Mouse (Mus musculus) layer of hippocampus, adult 9-10 months (tissue): ENCODE data around the gene Olfml2a.

Source experiments
- DNase-seq: peaks from one replicate; pipeline ENCODE4 v3.0.0; 2022; ENCODE audit warnings: low spot score

Gene Olfml2a

DNA sequence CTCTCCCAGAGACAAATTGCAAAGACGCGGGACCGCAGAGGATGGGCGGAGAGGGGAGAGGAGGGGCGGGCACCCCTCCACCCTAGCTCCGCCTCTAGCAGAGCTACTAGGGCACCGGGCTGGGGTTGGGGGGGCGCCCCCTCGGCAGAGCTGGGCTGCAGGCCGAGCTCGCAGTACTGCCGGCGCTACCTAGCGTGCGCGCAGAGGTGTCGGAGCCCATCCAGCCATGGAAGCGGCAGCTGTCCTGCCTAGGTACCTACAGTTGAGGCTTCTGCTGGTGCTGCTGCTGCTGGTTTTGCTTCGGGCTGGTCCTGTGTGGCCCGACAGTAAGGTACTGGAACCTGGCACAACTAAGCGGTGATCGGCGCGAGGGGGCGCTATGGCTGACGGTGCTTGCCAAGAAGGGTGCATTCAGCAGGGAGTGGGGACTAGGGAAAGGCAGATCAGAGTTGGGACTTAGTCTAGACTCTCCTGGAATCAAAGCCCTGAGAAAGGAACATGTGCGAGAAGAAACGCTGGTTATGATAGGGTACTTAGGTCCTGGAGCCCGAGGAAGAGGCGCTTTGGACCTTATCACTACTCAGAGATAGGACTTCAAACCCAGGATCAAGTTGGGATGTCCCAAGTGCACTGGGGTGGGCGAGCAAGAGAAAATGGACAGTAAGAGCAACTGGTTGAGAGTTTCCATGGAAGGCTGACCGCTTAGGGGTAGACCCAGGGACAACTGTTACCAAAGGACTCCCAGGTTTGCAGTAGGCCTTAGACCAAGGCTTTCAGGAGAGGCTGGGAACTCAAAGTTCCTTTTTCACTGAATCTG, at the start of gene Olfml2a:
Gene Olfml2a (plus strand): TSS at position 128 of the 817 bp plus-strand sequence.
- DNase-seq, result no peak

DNA sequence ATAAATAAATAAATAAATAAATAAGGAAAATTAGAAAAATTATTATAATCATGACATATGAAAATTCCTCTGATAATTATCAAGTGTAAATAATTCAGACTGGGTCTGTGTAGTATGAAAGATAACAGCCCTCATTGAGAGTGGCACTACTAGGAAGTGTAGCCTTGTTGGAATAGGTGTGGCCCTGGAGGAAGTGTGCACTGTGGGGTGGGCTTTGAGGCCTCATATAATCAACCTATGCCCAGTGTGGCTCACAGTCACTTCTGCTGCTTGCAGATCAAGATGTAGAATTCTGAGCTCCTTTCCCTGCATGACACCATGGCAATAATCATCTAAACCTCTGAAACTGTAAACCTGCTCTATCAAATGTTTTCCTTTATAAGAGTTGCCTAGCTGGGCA, 28.9 kb upstream of the Olfml2a start:
- no peak for DNase-seq

DNA sequence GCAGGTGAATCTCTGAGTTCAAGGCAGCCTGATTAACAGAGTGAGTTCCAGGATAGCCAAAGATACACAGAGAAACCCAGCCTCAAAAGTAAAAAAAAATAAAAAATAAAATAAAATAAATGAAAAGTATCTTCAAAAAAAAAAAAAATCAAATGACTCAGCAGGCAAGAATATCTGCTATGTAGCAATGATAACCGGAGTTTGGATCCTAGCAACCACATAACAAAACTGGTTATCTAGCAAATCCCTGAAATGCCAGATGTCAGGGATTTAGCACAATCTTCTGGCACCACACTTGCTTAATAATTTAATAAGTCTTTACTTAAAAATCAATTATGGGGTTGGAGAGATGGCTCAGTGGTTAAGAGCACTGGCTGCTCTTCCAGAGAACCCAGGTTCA, 27.5 kb upstream of the Olfml2a start:
- no peak for DNase-seq

DNA sequence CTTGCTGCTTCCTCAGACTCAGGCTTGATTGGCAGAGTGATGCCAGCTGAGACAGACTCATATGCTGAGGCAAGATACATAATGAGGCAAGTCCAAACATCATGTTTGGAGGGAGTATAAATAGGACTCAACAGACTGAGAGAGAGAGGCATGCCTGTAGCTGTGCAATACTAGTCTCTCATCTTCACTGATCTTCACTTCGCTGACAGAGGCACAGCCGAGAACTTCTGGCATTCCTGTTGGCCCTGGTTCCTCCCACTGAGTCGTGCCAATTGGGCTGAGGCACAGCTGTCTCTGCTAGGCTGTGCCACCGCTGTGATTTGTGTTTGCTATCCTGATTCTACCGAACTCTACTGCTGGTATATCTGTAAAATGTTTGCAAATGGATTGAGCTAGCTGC, 25.7 kb upstream of the Olfml2a start:
- no peak for DNase-seq

DNA sequence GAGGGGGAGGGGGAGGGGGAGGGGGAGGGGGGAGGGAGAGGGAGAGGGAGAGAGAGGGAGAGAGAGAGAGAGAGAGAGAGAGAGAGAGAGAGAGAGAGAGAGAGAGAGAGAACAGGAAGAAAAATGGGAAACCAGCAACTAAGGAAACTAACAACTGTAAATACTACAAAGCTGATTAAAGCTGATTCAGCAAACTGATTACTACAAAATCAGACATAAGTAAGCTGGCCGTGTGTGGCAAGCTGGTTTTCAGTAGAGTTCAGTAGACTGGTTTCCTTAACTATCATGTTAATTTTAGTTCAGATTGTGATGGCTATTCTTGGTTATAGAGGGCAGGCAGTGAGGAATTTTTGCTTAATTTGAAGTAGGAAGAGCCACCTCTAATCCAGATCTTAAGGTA, 23.2 kb upstream of the Olfml2a start:
- no peak for DNase-seq

DNA sequence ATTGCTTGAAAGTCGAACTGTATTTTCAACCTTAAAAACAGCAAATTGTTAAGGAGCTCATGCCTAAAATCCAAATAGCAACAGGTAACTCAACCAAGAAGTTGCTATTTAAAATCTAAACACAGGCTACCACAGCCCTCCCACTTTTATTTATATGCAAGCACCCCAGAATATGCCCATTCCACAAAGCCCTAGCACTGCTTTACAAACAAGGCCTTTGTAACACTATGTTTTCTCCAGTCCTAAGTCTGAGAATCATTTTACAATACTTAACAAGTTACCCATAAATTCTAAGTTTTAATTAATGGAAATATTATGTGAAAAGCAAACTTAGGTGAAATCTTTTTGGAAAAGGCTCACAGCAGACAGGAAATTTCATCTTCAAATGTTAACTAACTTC, 17.3 kb upstream of the Olfml2a start:
- no peak for DNase-seq

DNA sequence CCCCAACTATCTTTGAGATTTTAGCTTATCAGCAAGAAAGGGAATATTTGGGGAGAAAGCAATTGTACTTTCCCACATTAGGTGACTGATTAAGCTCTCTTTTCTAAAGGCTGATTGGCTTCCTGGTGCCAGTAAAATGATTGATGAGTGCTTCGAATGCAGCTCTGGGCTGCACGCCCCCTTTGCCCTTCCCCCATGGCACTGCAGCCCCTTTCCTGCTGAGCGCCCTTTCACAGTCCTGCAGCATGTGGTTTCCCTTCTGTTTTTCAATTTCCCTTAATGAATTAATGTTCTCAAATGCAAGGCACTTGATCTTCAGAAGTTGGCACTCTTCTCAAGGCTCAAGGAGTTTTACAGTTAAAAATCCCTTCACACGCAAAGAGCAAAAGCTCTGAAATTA, 16.8 kb upstream of the Olfml2a start:
- no peak for DNase-seq

DNA sequence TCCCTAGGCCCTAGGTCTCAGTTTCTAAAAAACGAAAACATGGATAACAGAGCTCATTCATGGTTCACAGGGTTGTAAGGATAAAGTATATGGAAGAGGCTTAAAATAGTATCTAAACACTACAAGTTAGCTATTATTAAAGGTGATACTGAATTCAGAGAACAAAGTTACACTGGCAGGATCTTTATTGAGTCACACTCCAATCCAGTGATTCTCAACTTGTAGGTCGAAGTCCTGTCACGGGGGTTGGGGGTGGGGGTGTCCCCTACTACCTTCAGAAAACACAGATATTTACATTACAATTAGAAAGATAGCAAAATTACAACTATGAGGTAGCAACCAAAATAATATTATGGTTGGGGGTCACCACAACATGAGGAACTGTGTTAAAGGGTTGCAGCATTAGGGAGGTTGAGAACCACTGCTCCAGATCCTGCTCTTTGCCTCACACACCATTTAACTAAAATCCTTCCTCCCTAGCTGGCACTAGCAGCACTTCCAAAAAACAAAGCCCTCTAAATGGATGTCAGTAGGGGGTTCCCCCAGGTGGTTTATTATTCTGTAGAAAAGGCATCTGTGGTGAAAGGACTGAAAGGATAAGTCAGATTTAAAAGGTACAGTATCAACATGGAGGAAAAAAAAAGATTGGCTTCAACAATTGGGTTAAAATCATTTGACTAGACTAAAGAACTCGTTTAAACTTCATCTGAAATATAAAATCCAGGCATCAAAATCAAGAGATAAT, 14.7 kb upstream of the Olfml2a start:
- no peak for DNase-seq

DNA sequence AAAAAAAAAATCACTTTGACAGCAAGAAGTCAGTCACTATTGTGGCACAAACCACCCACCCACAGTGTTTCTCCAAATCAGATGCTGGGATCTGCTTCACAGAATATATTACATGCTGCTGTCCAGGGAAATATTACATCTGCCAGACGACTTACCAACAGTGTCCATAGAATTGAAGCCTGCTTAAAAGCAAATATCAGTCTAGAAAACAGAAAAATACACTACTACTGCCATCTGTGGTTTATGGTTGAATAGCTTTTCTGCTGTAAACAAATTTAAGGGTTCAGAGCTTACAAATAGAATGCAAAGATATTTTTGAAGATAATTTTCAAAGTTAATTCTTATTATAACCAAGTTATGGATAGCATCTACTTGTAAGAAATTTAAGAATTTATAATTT, 10.4 kb upstream of the Olfml2a start:
- no peak for DNase-seq

DNA sequence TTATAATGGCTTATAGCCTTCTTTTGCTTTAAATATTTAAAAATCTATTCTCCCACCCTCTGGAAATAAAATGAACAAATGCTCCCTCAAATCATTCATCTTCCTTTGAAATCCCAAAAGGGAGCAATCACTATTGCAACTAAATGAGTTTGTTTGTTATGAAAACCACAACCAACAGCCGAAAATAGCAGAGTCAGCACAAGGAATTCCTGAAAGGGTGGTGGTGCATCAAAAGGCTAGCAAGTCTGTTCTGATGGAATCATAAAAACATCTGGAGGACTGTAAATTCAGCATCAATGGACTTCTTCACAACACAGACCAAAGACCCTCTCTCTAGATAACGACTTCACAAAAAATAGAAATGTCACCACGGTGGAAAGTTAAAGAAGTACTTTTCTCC, 8.3 kb upstream of the Olfml2a start:
- no peak for DNase-seq

DNA sequence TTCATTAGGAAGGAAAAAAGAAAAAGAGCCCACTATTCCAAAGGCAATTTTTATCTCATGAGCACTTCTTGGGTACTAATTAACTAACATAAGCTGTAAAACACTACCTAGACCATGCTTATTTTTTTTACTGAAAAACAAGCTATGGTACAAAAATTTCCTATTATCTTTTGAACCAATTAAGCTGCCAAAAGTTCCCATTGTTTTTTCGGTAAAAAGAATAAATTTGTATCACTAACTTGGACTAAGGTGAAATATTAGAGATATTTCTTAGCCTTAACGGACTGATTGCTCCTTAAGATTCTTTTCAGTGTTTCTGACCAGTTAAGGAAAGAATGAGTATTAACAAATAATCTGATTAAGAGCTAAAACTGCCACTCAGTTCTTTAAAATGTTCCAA, 7.9 kb upstream of the Olfml2a start:
- DNase-seq, result no peak

DNA sequence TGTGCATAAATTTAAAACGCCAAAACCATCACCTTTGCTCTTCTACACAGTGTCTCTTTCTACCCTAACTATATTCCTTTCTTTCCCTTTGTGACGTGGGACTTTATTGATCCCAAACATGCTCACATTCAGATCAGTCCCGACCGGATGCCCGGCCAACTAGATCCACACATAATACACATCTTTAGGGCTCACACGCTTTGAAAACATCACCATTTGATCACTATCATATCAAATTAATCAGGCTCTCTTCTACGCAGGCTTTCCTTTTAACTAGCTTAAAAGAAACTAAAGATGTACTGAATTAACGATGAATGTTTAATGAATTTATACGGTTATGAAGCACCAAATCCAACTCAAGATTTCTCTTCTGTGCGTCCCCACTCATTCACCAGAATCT, 7.2 kb upstream of the Olfml2a start:
- no peak for DNase-seq

DNA sequence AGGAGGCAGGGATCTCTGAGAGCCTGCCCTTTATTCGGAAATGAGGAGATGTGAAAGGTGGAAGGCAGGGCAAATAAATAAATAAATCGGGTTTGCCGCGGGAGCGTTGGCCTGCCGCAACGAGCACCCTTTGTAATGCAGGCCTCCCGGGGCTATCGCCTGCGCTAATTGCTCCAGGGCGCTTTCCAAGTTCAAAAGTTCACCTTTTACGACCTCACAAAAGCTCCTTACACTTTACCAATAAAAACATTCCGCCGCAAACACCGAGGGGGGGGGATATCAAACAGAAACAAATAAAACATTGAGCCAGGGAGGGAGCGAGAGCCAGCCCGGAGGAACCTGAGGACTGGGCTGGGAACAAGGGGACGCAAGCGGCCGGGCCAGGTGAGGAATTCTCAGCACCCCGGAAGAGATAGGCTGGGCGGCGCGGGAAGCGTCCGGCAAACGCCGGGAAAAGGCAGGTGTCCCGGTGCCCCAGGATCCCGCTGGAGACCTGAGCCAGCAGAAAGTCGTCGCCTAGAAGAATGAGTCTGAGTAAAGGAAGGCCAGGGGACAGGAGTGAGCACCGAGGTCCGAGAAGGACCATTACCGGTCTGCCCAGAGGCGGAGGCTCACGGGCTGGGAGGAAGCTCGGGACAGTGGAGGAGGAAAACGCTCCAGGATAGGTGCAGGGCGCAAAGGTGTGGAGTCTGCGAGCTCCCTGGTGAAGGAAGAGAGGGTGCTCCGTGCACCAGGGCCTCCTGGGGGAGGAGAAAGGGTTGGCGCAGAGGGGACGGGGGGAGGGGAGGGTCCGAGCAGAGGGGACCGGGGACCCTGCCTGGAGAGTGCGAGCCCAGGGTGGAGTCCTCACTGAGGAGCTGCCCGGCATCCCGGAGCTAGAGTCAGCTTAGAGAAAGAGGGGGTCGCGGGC, 6.4 kb upstream of the Olfml2a start:
- no peak for DNase-seq

DNA sequence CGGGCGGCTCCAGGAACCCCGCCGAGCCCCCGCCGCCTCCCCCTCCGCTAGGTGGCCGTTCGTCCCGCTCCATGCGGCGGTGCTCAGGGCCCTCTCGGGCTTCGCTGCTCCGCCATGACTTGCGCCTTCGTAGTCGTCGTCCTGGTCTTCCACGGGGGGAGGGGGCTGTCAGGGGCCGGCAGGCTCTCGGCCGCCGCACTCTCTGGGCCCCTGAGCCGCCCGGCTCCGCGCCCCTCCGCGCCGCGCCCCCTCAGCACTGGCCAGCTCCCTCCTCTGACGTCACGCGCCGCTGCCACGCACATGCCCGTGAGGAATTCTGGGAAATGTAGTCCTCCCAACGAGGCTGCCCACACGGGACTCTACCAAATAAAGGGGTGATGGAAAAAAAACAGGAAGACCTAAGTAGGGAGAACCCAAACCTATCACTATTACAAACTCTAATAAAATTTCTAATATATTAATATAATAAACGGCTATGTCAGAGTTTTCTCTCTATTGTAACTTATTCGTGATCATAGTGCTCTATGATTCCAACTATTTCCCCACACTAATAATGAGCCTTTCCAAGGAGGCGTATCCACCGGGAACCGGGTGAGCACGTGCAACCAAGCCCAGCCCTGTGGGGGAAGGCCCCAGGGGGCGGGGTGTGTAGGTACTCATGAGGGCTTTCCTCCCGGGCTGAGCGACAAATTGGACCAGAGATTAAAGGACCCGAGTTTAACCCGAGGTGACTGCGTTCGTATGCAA, 5.5 kb upstream of the Olfml2a start:
- DNase-seq, result peak; percentile 94

DNA sequence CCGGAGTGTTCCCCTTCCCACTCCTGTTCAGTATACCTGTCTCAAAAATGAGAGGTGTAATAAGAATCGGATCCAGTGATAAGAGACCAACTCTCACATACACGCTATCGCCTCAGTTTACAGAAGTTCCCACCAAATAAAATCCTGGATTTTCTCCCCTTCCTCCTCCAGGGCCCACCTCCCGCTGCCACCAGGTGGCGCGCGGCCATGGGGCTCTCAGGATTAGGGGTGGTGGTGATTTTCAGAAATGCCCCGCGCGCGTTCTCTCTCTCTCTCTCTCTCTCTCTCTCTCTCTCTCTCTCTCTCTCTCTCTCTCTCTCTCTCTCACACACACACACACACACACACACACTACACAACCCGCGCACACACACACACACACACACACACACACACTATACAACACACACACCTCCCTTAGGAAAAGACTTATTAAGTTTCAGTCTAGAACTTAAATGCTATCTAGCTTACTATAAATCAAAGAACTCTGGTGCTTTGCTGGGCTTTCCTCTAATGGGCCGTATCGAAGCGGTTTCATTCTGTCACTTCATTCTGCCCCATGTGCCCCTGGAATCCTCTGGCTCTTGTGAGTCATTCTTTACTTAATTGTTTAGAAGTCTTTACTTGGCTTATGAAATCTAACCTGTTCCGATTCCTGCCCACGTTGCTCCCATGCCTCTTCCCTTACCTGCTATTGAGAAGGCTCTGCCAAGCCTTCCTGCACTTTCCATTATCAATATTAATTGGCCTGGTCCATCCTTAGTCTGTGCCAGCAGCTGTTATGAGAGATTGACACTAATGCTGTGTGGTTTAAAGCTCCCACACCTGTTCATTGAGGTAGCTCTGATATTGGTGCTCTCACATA, 4.4 kb upstream of the Olfml2a start, which contains the start of gene Nr6a1:
Gene Nr6a1 (minus strand): TSS at position 574 of the 865 bp plus-strand sequence.
- DNase-seq, result no peak

DNA sequence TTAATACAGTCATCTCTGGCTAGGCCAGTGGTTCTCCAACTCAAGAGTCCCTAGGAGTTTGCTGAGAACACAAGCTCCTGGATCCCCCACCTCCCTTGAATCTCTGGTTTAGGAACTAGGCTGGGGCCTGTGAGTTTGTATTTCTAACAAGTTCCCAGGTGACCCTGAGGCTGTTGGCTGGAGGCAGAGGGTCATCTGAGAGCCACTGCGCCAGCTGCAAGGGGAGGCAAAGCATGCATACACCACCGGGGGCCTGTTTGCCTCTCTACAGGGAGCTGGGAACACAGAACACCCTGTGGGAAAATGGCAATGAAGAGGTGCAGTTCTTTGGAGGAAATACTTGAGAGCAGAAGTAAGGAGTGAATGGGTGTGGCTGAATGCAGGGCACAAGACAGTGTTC, 1.5 kb upstream of the Olfml2a start:
- no peak for DNase-seq

DNA sequence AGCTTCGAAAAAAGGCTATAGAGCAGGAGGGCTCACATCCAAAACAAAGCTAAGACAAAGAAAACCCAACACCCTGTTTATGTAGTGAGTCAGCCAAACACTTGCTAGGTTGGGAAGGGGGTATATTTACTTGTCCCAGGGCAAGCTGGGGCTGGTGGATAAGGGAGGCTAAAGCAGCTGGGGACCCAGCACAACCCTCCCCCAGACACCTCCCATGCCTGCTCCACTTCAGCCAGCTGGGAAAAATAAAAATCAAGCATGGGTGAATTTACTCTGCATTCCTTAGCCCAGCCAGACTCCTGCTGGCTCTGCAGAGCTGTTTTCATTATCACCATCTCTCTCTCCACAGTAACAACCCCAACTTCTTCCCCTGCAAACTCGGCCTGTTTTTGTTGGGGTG, 2.2 kb downstream of the Olfml2a start:
- no peak for DNase-seq

DNA sequence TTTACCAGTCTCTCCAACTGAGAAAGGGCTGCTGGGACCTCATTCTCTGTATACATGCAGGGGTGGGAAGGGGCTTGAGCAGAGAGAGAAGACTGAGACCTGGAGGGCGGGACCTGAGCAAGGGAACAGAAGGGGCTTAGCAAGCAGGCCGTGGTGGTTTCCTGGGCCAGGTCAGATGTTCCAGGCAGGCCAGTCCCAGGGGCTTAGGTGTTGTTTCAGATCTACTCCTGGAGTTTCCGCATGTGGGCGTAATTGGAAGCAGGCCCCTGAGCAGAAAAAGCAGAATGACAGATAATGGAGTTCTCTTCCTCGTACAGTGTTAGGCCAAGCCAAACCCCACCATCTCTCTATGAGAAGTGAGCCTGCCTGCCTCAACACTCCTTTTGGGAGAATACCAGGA, 3.2 kb downstream of the Olfml2a start:
- no peak for DNase-seq

DNA sequence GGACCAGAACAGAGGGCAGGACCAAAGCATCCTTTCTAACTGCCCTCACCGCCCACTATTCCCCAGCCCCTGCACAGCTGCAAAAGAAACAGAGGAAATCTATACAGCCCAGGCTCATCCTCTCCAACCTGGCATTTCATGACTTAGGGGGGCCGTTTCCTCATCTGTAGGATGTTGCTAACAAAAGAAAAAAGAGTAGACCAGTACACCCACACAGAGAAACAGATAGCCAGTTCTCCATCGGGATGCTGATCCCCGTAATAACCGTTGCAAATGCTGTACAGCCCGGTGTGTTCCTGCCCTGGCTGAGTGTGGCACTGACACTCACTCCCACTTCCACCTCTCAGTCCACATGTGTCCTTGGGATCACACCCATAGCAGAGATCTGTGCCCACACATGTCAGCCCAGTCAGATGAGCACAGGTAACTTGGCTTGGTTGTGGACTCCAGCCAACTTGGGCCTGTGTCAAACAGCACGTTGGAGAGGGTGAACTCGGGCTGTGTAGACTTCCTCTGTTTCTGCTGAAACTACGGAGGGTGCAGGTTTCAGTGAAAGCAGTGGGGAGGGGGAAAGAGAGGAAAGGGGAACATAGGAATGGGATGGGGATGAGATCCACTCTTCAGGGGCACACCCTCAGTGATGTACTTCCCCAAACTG, 5.1 kb downstream of the Olfml2a start:
- no peak for DNase-seq

DNA sequence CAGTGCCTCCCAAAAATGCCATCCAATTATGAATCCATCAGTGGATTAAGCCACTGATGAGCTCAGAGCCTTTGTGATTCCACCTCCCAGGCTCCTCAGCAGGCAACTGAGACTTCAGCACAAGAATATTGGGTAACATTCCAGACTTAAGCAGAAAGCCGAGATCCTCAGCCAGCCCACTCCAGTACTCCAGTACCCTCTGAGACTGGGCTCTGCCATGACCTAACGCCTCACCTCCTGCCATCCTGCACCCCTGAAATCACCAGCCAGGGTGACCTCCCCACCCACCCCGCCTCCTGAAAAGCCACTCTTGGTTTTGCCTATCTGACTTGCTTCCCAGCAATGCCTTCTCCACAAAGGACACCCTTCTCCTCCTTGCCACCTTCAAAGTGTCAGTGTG, 5.6 kb downstream of the Olfml2a start:
- DNase-seq, result no peak
